Mouse (Mus musculus) cortical plate, adult 2 months (tissue): ENCODE measurements at regions not wholly inside any gene's neighbourhood (a gene's known extent, or its start where the extent isn't known, plus 50 kb on each side); places are given as distances from the start of the nearest gene placed in this dataset.

Source experiments
- H3K27ac ChIP-seq: fragments of 200-500 bp; 2 replicates; pipeline ENCODE4 v1.5.1; 2012; ENCODE audit warnings: low read length, control low read depth, inconsistent platforms; ENCODE audit not compliant: insufficient read depth
- H3K4me1 ChIP-seq: fragments of 200-500 bp; 2 replicates; pipeline ENCODE4 v1.6.1; 2011; ENCODE audit warnings: low read length; ENCODE audit not compliant: control insufficient read depth, insufficient read depth
- H3K4me3 ChIP-seq: fragments of 200-500 bp; 2 replicates; pipeline ENCODE4 v1.5.1; 2011; ENCODE audit warnings: mild to moderate bottlenecking, low read length, control low read depth; ENCODE audit not compliant: insufficient read depth
- CTCF ChIP-seq: fragments of 200-500 bp; IDR thresholded peaks from 2 replicates; pipeline ENCODE4 v1.5.1; 2011; ENCODE audit warnings: mild to moderate bottlenecking, control low read depth, low read length; ENCODE audit not compliant: insufficient read depth; ENCODE audit errors: extremely low read depth
- POLR2A ChIP-seq: fragments of 200-500 bp; IDR thresholded peaks from 2 replicates; pipeline ENCODE4 v1.6.1; 2011; ENCODE audit warnings: mild to moderate bottlenecking, low read length, control low read depth; ENCODE audit not compliant: insufficient read depth; ENCODE audit errors: extremely low read depth

GRCm38 (mm10) chr4:31877389-31877788, 86.5 kb upstream of the Map3k7 start:
- Histone ChIP-seq H3K4me3 (no peak overlapping the region), H3K27ac (no peak overlapping the region), H3K4me1 (no peaks in the 10 kb centered on the region)
- TF ChIP-seq POLR2A (no peak), CTCF (no peak)

GRCm38 (mm10) chr4:31878493-31879191, 85.3 kb upstream of the Map3k7 start:
- H3K27ac ChIP-seq = no peak overlapping the region
- H3K4me1 ChIP-seq = no peaks in the 10 kb centered on the region
- no peak overlapping the region for H3K4me3 ChIP-seq
- TF ChIP-seq POLR2A (no peak), CTCF (no peak)

- TF ChIP-seq CTCF = no peak
- no peak for TF ChIP-seq POLR2A
- Histone ChIP-seq H3K27ac (no peak overlapping the region), H3K4me3 (no peak overlapping the region), H3K4me1 (no peaks in the 10 kb centered on the region)
Measured at GRCm38 (mm10) chr4:31879192-31879585, 84.7 kb upstream of the Map3k7 start.

DNA sequence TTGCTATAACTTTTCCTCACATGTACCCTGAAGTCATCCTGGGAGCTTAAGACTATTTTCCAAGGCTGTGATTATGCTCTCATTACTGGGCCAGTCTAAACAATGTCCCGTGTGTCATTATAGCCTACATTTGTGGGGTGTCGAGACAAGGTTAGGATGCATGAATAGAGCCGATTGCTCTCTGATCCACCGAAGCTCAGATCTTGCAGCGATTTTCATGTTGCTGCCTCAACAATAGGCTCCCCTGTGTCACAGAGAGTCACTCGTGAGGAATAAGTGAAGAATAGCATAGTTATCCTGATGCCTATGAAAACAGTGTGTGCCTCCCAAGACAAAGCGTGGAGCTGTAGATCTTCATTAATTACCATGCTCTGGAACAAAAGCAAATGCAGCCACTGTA, 83.7 kb upstream of the Map3k7 start:
- TF ChIP-seq CTCF (no peak), POLR2A (no peak)
- Histone ChIP-seq H3K27ac (no peak overlapping the region), H3K4me3 (no peak overlapping the region), H3K4me1 (no peaks in the 10 kb centered on the region)

DNA sequence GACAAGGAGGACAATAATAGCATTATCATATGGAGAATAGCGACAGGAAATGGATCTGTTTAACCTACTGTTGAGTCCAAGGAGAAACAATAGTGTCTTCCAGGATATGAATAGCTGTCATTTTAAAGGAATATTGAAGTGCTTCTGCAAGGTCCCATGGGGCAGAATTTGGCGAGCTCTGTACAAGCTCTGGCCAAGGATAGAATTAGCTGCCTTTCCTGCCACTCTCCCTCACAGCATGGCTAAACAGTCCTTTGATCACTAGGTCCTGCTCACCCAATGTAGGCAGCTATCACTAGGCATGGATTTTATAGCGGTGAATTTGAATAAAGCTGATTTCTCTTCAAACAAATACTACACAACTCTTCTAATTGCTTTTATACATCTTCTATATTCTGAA, 74.2 kb upstream of the Map3k7 start:
- H3K4me1 ChIP-seq = no peaks in the 10 kb centered on the region
- H3K27ac ChIP-seq = no peak overlapping the region
- no peak for TF ChIP-seq CTCF
- no peak overlapping the region for H3K4me3 ChIP-seq

GRCm38 (mm10) chr4:31909086-31909673, 54.7 kb upstream of the Map3k7 start:
- Histone ChIP-seq H3K4me3 (no peak overlapping the region), H3K27ac (no peak overlapping the region), H3K4me1 (no peaks in the 10 kb centered on the region)
- TF ChIP-seq POLR2A (no peak), CTCF (no peak)
